Mouse (Mus musculus) myocyte (in vitro differentiated cells): ENCODE data around the gene Mlx.

Experiments used
- E2F4 ChIP-seq: IDR thresholded peaks from one replicate; pipeline ENCODE4 v1.6.1; 2011; ENCODE audit warnings: mild to moderate bottlenecking, control low read depth, moderate library complexity; ENCODE audit not compliant: insufficient read depth
- MAX ChIP-seq: IDR thresholded peaks from one replicate; pipeline ENCODE4 v1.6.1; 2011; ENCODE audit warnings: low read depth, mild to moderate bottlenecking, control low read depth
- POLR2A ChIP-seq: IDR thresholded peaks from one replicate; pipeline ENCODE4 v1.6.1; 2011; ENCODE audit warnings: low read depth, mild to moderate bottlenecking, control low read depth, moderate library complexity; ENCODE audit not compliant: insufficient read length
- REST ChIP-seq: IDR thresholded peaks from one replicate; pipeline ENCODE4 v1.6.1; 2011; ENCODE audit warnings: mild to moderate bottlenecking, control low read depth, moderate library complexity; ENCODE audit not compliant: insufficient read depth, insufficient read length

DNA sequence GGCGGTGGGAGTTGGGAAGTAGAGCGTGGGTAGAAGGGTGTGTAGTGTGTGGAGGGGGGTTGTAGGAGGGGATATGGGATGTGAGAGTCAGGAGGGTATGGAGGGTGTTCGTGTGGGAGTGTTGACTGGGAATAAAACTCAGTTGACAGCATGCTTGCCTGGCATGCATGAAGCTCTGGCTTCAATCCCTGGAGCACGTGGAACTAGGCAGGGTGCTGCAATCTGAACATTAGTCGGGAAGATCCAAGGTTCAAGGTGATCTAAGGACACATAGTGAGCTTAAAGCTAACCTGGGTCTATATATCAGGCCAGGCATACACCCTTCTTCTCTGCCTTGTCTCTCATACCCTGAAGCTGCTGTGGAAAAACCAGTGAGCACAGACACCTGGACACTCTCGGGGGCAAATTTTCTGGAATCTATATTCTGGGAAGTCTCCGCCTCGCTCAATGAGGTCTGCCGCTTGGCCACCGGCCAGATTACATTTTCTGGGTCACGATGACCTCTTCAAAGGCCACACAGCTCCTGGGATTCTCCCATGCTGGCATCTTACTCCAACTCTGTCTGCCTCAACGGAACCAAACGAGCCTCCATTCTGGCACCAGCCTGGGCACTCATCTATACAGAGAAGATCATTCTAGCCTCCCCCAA is 47.3 kb downstream of the Mlx start:
- TF ChIP-seq POLR2A = no peak
- no peak for TF ChIP-seq REST
- TF ChIP-seq E2F4 = no peak
- no peak for TF ChIP-seq MAX
